Mouse (Mus musculus) kidney, embryonic 15.5 days (tissue): ENCODE data around the gene Dctn1. TPM values are rescaled to one million over a fixed set of nuclear protein-coding genes. Genes with fewer than 3 reads are reported as not detected.

ENCODE experiments used
- ATAC-seq: fragments of 200-750 bp; cut with Nextera tagmentation; replicated peaks from 2 replicates; pipeline ENCODE4 v1.8.0; 2017; ENCODE audit warnings: moderate TSS enrichment; ENCODE audit not compliant: low FRiP score
- H3K27ac ChIP-seq: fragments of 300-500 bp; sonication (generic); 2 replicates; pipeline ENCODE4 v1.5.1; 2015; ENCODE audit warnings: mild to moderate bottlenecking, inconsistent platforms
- H3K27me3 ChIP-seq: fragments of 300-500 bp; sonication (generic); 2 replicates; pipeline ENCODE4 v1.6.1; 2015; ENCODE audit warnings: inconsistent platforms
- H3K36me3 ChIP-seq: fragments of 300-500 bp; sonication (generic); 2 replicates; pipeline ENCODE4 v1.6.1; 2015; ENCODE audit warnings: inconsistent platforms
- H3K4me1 ChIP-seq: fragments of 300-500 bp; sonication (generic); 2 replicates; pipeline ENCODE4 v1.6.1; 2015; ENCODE audit warnings: inconsistent platforms
- H3K4me2 ChIP-seq: fragments of 300-500 bp; sonication (generic); 2 replicates; pipeline ENCODE4 v1.6.1; 2015; ENCODE audit warnings: moderate library complexity, mild to moderate bottlenecking, inconsistent platforms
- H3K4me3 ChIP-seq: fragments of 300-500 bp; sonication (generic); replicated peaks from 2 replicates; pipeline ENCODE4 v1.5.1; 2015; ENCODE audit warnings: mild to moderate bottlenecking, inconsistent platforms
- H3K9ac ChIP-seq: fragments of 300-500 bp; sonication (generic); 2 replicates; pipeline ENCODE4 v1.6.1; 2015; ENCODE audit warnings: mild to moderate bottlenecking, inconsistent platforms
- H3K9me3 ChIP-seq: fragments of 300-500 bp; sonication (generic); replicated peaks from 2 replicates; pipeline ENCODE4 v1.6.1; 2016; ENCODE audit warnings: inconsistent platforms
- WGBS: fragments of 180-500 bp; shearing (Covaris S2); methylation state at CpG from one replicate; pipeline ENCODE4 v1.1.7; 2015; ENCODE audit warnings: mixed read lengths; 5-methylcytosine and 5-hydroxymethylcytosine counted together
- polyA plus RNA-seq: library from polyadenylated mRNA; unstranded; fragments of >200 nt; fragmentation: Nextera tagmentation; extraction: Ambion mirVana; gene quantifications from 2 replicates; pipeline ENCODE4 v1.2.1, GENCODE M21; 2015

The Dctn1 gene
- polyA plus RNA-seq, 1 experiment from 2014 or later: 93.9 TPM

DNA sequence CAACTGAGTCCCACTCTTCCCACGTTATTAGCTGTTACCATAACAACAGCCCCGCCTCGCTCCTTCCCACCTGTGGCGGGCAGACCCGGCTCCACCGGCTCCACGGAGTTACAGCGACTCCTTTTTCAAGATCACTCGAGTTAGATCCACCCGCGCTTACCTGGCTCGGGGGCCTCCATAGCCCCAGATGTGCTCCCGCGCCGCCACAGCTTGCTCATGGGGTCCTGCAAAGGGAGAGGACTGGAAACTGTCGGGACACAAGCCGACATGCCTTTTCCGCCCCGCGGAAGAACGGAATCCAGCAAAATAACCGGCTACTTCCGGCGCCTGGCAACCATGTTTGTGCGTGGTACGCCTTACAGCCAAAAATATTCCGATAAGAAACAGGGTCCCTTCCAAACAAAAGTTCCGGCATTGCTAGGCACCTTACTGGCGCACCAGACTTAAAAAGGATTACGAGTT is 40.8 kb upstream of the Dctn1 start:
- H3K4me2 ChIP-seq: peak overlapping the region; percentile 85
- H3K27ac ChIP-seq: peak overlapping the region; percentile 72
- peak overlapping the region; percentile 74 for H3K4me3 ChIP-seq
- H3K27me3 ChIP-seq: no peaks in the 10 kb centered on the region
- peak overlapping the region; percentile 72 for H3K9ac ChIP-seq
- no peaks in the 10 kb centered on the region for H3K9me3 ChIP-seq
- H3K36me3 ChIP-seq: no peaks in the 10 kb centered on the region; the same call in 1 of the 2 replicates
- WGBS: under 1% methylated on average over 30 of the region's 30 CpGs
- H3K4me1 ChIP-seq: peaks cover 40% of the 10 kb centered on the region
- peak; percentile 16 for ATAC-seq

DNA sequence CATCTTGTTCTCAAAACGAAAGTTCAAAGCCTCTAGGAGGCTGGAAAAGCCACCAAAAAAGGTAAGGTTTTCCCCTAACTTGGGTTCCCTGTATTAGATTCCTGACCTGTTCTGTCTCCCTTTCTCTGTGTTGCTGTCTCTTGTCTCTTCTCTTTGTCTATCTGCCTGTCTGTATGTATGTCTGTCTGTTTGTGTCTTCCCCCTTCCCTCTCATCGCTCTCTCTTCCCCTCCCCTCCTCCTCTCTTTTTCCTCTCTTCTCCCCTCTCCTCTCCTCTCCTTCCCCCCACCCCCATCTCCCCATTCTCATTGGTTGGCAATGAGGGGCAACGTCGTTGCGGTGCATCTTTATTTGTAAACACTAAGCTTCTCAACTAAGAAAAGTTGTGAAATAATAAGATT is 40.4 kb upstream of the Dctn1 start, which contains the start of gene Ino80b:
TSS of gene Ino80b (minus strand) at position 101 of the 400 bp plus-strand sequence.
- peaks cover 35% of the 10 kb centered on the region for H3K4me1 ChIP-seq
- H3K27me3 ChIP-seq: no peaks in the 10 kb centered on the region
- ATAC-seq: no peak
- H3K9ac ChIP-seq: peak within 1 kb of the TSS; percentile 72
- no peaks in the 10 kb centered on the region; the same call in 1 of the 2 replicates for H3K36me3 ChIP-seq
- H3K9me3 ChIP-seq: no peaks in the 10 kb centered on the region
- H3K27ac ChIP-seq: peak within 1 kb of the TSS; percentile 72
- WGBS: 31% methylated on average over 5 of the region's 5 CpGs
- peak within 1 kb of the TSS; percentile 74 for H3K4me3 ChIP-seq
- H3K4me2 ChIP-seq: peak within 1 kb of the TSS; percentile 85

DNA sequence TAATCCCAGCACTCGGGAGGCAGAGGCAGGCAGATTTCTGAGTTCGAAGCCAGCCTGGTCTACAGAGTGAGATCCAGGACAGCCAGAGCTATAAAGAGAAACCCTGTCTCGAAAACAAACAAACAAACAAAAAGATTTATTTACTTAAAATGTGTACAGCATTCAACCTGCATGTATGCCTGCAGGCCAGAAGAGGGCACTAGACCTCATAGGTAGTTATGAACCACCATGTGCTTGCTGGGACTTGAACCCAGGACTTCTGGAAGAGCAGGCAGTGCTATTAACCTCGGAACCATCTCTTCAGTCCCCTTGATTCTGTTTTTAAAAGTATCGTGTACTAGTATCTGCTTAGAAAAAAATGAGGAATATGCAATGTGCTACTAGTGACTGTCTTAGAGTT is 38.3 kb upstream of the Dctn1 start:
- Histone ChIP-seq H3K27me3 (no peaks in the 10 kb centered on the region), H3K4me1 (peaks cover 36% of the 10 kb centered on the region), H3K27ac (no peak overlapping the region), H3K4me3 (no peak overlapping the region), H3K9ac (no peak overlapping the region), H3K36me3 (no peaks in the 10 kb centered on the region; the same call in 1 of the 2 replicates), H3K9me3 (no peaks in the 10 kb centered on the region), H3K4me2 (no peak overlapping the region)
- ATAC-seq: no peak
- WGBS: 94% methylated on average over 5 of the region's 5 CpGs

GRCm38 (mm10) chr6:83131469-83132034 is 34.2 kb upstream of the Dctn1 start:
- 59% methylated on average over 6 of the region's 6 CpGs for WGBS

DNA sequence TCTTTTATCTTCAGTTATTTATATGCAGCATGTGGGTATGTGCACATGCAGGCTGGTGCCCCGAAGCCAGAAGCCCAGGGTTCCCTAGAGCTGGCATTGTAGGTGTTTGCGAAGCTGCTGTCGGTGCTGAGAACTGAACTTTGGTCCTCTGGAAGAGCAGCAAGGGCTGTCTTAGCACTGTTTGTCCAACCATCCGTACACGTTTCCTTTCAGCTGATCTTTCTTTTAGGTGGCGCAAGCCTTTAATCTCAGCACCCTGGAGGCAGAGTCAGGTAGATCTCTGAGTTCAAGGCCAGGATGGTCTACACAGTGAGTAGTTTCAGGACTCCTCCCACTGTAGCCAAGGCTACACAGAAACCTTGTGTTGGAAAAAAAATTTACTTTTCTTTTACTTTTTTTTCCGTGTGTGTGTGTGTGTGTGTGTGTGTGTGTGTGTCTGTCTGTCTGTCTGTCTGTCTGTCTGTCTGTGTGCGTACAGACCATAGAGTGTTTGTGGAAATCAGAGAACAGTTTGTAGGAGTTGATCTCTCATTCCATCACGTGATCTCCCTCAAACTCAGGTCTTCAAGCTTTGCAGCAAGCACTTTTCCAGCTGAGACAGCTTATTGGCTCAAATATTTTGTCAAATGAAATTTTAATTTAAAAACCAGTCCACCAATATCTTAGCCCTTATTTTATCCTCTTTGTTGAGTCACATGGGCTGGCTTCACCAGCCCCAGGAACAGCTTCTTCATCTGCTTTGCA is 33.4 kb upstream of the Dctn1 start:
- no peak for ATAC-seq
- H3K27me3 ChIP-seq: no peaks in the 10 kb centered on the region
- 83% methylated on average over 9 of the region's 9 CpGs for WGBS
- H3K27ac ChIP-seq: peak overlapping the region; percentile 84
- no peaks in the 10 kb centered on the region for H3K9me3 ChIP-seq
- no peak overlapping the region for H3K4me2 ChIP-seq
- H3K9ac ChIP-seq: no peak overlapping the region
- H3K36me3 ChIP-seq: no peaks in the 10 kb centered on the region
- H3K4me3 ChIP-seq: no peak overlapping the region
- peaks cover 41% of the 10 kb centered on the region for H3K4me1 ChIP-seq

More at GRCm38 (mm10) chr6:83131469-83132034, 34.2 kb upstream of the Dctn1 start:
- Histone ChIP-seq H3K27ac (peak overlapping the region; percentile 84), H3K4me1 (peaks cover 35% of the 10 kb centered on the region), H3K36me3 (no peaks in the 10 kb centered on the region), H3K9me3 (no peaks in the 10 kb centered on the region), H3K9ac (no peak overlapping the region), H3K4me2 (no peak overlapping the region), H3K27me3 (no peaks in the 10 kb centered on the region), H3K4me3 (no peak overlapping the region)
- ATAC-seq: peak; percentile 50

DNA sequence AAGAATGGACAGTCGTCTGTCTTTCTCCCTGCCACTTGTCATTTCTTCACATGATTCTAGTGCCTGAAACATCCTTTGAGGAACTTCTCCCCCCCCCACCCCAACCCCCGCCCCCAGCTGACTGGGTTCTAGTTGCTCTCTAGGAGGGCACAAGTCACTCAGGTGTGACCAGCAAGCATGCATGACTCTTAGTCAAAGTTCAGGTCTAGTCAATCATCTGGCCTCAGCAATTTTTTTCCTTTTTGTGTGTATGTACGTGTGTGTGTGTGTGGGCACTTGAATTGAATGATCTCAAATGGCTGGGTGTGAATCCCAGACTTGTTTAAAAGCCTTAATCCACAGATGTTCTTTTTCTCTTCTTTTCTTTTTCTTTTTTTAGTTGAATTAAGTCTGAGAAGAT is 31.5 kb upstream of the Dctn1 start:
- 55% methylated on average over 3 of the region's 3 CpGs for WGBS
- no peak overlapping the region for H3K4me2 ChIP-seq
- H3K36me3 ChIP-seq: no peaks in the 10 kb centered on the region
- ATAC-seq: no peak
- H3K4me1 ChIP-seq: peaks cover 58% of the 10 kb centered on the region
- no peak overlapping the region for H3K27ac ChIP-seq
- no peaks in the 10 kb centered on the region for H3K27me3 ChIP-seq
- no peak overlapping the region for H3K9ac ChIP-seq
- no peaks in the 10 kb centered on the region for H3K9me3 ChIP-seq
- no peak overlapping the region for H3K4me3 ChIP-seq

GRCm38 (mm10) chr6:83134951-83135513 is 30.7 kb upstream of the Dctn1 start, which contains the start of gene Rtkn:
Rtkn (plus strand) TSS chr6:83135463.
- Histone ChIP-seq H3K27ac (peak within 1 kb of the TSS; percentile 100), H3K36me3 (peaks cover 1% of the 10 kb centered on the region; the same call in 1 of the 2 replicates), H3K27me3 (no peaks in the 10 kb centered on the region), H3K4me1 (peaks cover 64% of the 10 kb centered on the region), H3K4me3 (peak within 1 kb of the TSS; percentile 63), H3K4me2 (peak within 1 kb of the TSS; percentile 74), H3K9me3 (no peaks in the 10 kb centered on the region), H3K9ac (peak within 1 kb of the TSS; percentile 82)
- no peak for ATAC-seq
- WGBS: 57% methylated on average over 7 of the region's 7 CpGs

DNA sequence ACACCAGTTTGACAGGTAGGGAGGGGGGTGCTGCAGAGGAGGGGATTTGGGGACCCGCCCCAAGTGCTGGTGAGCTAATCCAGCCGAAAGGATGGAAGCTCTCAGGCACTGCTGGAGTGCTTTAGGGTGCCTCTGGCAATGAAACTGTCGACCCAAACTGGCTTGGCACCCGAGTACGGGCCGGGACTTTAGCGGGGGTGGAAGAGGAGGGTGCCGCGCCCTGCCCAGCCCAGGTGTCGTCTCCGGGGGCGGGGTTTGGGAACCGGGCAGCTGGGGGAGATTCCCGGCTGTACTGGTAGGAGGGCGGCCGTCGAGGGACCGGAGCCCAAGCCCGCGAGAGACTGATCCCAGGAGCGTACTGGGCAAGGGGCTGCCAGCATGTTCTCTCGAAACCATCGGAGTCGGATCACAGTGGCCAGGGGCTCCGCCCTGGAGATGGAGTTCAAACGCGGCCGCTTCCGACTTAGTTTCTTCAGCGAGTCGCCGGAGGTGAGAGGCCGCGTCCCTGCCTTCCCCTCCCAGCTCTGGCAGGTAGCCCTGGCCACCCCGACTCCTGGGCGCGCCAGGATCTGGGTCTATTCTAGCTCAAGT is 30.1 kb upstream of the Dctn1 start:
- ATAC-seq: no peak
- H3K4me1 ChIP-seq: peaks cover 64% of the 10 kb centered on the region
- WGBS: 3% methylated on average over 37 of the region's 37 CpGs

DNA sequence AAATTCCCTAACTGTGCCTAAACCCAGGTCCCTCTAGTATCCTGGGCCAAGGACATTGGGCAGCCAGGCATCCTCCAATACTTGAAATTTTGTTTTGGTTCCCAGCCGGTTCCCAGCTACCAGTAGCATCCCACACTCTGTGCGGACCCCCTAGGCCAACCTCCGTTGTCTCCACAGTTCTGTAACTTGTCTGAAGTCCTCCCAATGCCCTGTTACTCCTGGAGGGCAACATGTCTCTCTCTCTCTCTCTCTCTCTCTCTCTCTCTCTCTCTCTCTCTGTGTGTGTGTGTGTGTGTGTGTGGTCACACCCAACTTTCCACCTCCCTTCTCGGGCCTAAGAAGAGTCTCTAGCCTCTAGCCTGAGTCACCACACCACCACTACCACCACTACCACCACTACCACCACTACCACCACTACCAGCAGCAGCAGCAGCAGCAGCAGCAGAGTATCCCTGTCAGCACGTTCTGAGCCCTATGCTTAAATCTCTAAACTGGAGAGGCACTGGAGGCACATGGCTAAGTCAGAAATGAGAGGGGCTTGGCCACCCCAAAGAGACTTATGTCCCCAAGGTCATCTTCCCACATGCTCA is 29.3 kb upstream of the Dctn1 start:
- ATAC-seq: no peak
- Histone ChIP-seq H3K9ac (peak overlapping the region; percentile 82), H3K27me3 (no peaks in the 10 kb centered on the region), H3K9me3 (no peaks in the 10 kb centered on the region), H3K4me3 (peak overlapping the region; percentile 63), H3K4me1 (peaks cover 63% of the 10 kb centered on the region), H3K36me3 (peaks cover 3% of the 10 kb centered on the region; the same call in 1 of the 2 replicates), H3K4me2 (peak overlapping the region; percentile 74), H3K27ac (peak overlapping the region; percentile 100)
- 11% methylated on average over 5 of the region's 5 CpGs for WGBS

More for the DNA sequence above, 30.1 kb upstream of the Dctn1 start:
- Histone ChIP-seq H3K27ac (peak overlapping the region; percentile 100), H3K9ac (peak overlapping the region; percentile 82), H3K27me3 (no peaks in the 10 kb centered on the region), H3K4me3 (peak overlapping the region; percentile 63), H3K4me2 (peak overlapping the region; percentile 74), H3K9me3 (no peaks in the 10 kb centered on the region), H3K36me3 (peaks cover 3% of the 10 kb centered on the region; the same call in 1 of the 2 replicates)

DNA sequence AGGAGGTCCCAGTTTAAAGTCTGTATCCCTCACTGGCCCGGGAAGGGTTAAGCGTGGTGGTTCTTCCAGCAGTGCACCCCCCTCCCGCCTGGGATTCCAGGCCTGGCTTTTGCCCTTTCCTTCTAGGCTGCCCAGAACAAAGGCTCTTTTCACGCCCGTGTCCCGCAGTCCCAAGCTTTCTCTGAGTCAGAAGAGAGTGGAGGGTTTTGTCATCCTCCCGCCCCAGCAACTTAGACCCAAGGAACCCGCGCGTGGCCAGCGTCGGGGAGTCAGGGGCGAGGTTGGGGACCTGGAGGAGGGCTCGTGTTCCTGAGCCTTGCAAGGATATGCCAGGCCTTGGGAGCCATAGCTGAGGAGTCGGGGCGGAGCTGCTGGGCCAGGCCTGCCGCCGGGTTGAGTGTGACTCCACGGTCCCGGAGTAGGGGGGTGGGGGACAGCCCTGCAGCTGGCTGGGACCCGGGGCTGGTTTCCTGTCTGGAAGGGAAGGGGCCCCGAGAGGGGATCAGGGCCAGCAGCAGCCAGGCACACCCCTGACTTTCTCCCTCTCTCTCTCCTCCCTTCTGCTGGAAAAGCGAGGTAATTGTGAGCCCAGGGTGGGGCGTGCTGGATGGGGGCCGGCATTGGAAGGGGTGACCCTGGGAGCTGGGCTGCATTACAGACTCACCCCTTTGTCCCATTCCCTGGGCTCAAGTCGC is 28.7 kb upstream of the Dctn1 start:
- peak overlapping the region; percentile 63 for H3K4me3 ChIP-seq
- peaks cover 3% of the 10 kb centered on the region; the same call in 1 of the 2 replicates for H3K36me3 ChIP-seq
- H3K4me2 ChIP-seq: peak overlapping the region; percentile 74
- H3K9me3 ChIP-seq: no peaks in the 10 kb centered on the region
- H3K27me3 ChIP-seq: no peaks in the 10 kb centered on the region
- H3K9ac ChIP-seq: peak overlapping the region; percentile 82
- peaks cover 65% of the 10 kb centered on the region for H3K4me1 ChIP-seq
- ATAC-seq: peak; percentile 78
- H3K27ac ChIP-seq: peak overlapping the region; percentile 100
- whole genome bisulfite sequencing: under 1% methylated on average over 26 of the region's 26 CpGs

DNA sequence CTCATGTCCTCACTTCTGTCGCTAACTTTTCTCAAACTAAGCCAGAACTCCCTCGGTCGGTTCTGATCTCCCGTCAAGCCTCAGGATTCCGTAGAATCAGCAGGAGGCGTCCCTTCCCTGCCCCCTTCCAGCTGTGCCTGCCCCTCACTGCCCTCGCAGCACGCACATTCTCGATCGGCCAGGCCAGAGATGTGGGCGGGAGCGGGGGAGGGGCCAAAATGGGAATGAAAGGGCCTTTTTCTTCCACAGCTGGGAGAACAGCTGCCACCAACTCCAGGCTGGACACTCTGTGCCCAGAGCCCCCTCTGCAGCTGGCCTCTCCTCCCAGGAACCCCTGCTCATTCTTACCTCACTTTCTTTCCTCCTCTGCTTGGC is 28.2 kb upstream of the Dctn1 start:
- H3K9ac ChIP-seq: peak overlapping the region; percentile 82
- peaks cover 68% of the 10 kb centered on the region for H3K4me1 ChIP-seq
- whole genome bisulfite sequencing: under 1% methylated on average over 12 of the region's 12 CpGs
- peak overlapping the region; percentile 100 for H3K27ac ChIP-seq
- peak overlapping the region; percentile 74 for H3K4me2 ChIP-seq
- peaks cover 3% of the 10 kb centered on the region; the same call in 1 of the 2 replicates for H3K36me3 ChIP-seq
- H3K9me3 ChIP-seq: no peaks in the 10 kb centered on the region
- ATAC-seq: peak; percentile 85
- H3K27me3 ChIP-seq: no peaks in the 10 kb centered on the region
- H3K4me3 ChIP-seq: peak overlapping the region; percentile 63
